Mouse (Mus musculus) thymus, postnatal 10 days (tissue): ENCODE measurements around the gene Abcd4.

ENCODE experiments used
- DNase-seq, 2 experiments: peaks; one replicate each; pipeline ENCODE4 v3.0.0; 2021; ENCODE audit warnings: low spot score in 2 of 2

Abcd4 gene

DNA sequence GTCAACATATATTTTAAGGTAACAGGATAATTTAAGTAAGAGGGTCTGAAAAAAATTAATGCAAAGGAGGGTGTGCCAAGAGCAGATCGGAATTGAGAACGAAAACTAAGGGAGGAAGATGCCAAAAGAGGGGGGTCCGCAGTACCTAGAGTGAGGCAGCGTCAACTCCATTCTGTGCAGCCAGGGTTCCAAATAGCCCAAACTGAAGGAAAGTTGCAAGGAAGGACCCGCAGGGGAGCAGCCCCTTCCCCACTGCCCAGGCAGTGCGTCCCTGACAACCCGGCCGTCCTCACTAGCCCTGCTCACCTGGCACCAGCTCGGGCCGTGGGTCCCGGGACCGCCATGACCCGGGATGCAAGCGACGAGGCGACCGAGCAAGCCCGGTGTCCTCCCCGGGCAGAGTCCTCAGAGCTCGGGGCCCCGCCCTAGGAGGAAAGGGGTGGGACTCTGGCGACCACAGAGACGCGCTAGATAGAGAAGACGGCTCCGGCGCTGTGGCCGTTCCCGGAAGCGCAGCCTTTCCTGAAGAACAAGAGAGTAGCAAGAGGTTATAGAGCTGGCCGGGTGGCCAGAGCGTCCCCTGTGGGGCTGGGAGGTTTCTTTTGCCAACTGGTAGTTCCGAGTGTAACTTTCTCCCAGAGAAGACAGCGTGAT, at the start of gene Abcd4:
Gene Abcd4 (minus strand): TSS at position 437 of the 654 bp plus-strand sequence.
- peak; percentile 90 to 92 for DNase-seq

- peak in 1 of 2 experiments; percentile 62 for DNase-seq
Measured at GRCm38 (mm10) chr12:84653912-84654311, 36.7 kb upstream of the Abcd4 start.

- DNase-seq, result no peak
Measured at GRCm38 (mm10) chr12:84650234-84650633, 33.0 kb upstream of the Abcd4 start.

- DNase-seq, result no peak
Measured at GRCm38 (mm10) chr12:84640654-84641053, 23.4 kb upstream of the Abcd4 start, which contains the start of gene Vrtn. Vrtn (plus strand) TSS chr12:84641019.

GRCm38 (mm10) chr12:84640253-84640652, 23.0 kb upstream of the Abcd4 start:
- no peak for DNase-seq

- DNase-seq, result no peak
Measured at GRCm38 (mm10) chr12:84631867-84632266, 14.7 kb upstream of the Abcd4 start.

- DNase-seq, result no peak
Measured at GRCm38 (mm10) chr12:84625116-84625515, 7.9 kb upstream of the Abcd4 start.

- no peak for DNase-seq
Measured at GRCm38 (mm10) chr12:84624601-84625000, 7.4 kb upstream of the Abcd4 start.

DNA sequence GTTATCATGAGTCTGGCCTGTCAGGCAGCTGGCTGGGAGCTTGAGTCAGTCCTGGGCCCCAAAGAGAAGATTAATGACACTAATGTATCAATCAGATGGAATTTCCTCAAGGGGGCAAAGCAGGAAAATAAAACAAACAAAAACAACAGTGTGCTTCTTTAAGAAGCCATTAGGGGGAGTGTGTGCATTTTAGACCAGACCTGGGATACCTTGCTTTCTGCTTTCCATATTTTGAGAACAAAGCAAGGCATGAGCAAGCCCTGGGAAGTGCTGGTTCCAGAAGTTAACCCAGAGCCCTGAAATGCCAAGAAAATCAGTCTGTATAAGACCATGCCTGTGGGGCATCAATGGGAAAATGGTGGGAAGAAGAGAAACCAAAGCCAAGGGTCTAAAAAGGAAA, 3.8 kb upstream of the Abcd4 start:
- DNase-seq, result no peak

DNA sequence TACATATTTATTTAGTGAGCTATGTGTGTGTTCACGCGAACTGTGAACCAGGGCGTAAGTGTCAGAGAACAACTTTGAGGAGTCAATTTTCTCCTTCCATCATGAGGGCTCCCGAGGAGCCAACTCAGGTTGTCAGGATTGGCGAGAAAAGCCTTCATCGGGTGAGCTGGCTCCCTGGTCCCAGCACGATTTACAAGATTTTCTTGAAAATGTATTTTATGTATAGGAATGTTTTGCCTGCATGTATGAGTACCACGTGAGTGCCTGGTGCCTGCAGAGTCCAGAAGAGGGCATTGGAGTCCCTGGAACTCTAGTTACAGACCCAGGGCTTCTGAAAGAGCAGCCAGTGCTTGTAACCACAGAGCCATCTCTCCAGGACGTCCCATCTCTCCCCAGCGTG, 450 bp upstream of the Abcd4 start:
- no peak for DNase-seq

GRCm38 (mm10) chr12:84614524-84614923, 2.7 kb downstream of the Abcd4 start:
- no peak for DNase-seq

DNA sequence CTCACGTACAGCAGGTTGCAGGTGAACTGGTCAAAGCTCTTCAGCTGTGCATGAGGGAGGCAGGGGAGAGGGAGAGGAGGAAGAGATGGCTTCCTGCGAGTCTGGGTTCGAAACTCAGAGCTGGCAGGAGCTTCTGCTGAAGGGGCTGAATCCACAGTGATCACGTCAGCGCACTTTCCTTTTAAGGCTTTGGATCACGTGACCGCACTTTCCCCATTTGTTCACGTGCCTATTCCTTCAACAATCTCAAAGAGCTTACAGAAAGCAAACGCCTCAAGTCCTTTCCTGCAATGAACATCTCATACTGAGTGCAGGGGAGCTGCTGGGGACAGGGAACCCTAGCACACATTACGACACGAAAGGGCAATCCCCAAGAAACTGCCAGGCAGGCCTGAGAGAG, 3.2 kb downstream of the Abcd4 start:
- no peak for DNase-seq

GRCm38 (mm10) chr12:84612518-84612917, 4.7 kb downstream of the Abcd4 start:
- no peak for DNase-seq

DNA sequence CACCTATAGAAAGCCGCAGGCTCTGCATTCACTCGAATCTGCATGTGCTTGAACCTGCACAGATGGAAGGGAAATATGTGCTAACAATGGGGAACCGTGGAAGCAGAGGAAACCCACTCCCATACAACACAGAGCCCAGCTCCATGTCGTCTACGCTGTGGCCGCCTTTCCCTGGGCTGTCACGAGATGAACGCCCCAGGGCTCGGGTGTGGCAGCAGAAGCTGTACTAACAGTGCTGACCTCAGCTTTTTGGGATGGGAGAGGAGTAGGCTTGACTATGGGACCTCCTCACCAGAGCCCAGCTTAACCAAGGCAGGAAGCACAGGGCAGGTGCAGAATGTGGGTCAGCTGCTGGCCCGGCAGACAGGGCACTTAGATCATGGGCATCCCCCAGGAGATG, 5.5 kb downstream of the Abcd4 start:
- DNase-seq, result no peak

DNA sequence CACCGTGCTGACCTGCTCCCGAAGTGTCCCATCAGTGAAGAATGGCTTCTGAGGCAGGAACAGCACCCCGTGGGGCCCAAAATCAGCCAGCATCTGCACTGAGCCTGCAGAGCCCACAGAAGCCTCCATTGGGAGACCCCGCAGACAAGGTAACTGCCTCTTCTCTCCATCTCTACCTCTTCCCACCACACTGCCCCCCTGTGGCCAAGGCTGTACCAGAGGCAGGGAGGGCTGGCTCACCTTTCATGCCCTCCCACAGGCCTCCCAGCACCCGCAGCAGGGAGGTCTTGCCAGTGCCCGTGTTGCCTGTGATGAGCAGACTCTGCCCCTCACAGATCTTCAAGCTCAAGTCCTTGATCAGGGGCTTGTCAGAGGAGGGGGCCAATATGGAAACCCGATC, 11.4 kb downstream of the Abcd4 start:
- peak in 1 of 2 experiments; percentile 53 for DNase-seq

DNA sequence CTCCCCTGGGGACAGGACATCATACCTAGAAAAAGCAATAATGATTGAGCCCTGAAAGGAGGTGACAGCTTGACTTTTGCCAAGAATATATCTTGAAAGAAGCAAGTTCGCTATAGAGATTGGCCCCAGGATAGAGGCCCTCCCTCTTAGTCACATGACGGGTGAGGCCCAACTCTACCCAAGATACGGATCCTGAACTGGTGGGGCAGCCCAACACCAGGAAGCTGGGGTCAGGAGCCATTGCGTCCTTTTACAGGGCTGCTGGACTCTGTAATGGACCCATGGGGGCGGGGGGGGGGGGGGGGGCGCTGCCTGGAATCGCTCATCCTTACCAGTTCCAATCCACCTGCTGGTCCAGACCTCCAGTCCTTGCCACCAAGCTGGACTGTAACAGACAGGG, 13.2 kb downstream of the Abcd4 start:
- DNase-seq, result no peak

- DNase-seq, result no peak
Measured at GRCm38 (mm10) chr12:84598324-84598723, 18.9 kb downstream of the Abcd4 start.

DNA sequence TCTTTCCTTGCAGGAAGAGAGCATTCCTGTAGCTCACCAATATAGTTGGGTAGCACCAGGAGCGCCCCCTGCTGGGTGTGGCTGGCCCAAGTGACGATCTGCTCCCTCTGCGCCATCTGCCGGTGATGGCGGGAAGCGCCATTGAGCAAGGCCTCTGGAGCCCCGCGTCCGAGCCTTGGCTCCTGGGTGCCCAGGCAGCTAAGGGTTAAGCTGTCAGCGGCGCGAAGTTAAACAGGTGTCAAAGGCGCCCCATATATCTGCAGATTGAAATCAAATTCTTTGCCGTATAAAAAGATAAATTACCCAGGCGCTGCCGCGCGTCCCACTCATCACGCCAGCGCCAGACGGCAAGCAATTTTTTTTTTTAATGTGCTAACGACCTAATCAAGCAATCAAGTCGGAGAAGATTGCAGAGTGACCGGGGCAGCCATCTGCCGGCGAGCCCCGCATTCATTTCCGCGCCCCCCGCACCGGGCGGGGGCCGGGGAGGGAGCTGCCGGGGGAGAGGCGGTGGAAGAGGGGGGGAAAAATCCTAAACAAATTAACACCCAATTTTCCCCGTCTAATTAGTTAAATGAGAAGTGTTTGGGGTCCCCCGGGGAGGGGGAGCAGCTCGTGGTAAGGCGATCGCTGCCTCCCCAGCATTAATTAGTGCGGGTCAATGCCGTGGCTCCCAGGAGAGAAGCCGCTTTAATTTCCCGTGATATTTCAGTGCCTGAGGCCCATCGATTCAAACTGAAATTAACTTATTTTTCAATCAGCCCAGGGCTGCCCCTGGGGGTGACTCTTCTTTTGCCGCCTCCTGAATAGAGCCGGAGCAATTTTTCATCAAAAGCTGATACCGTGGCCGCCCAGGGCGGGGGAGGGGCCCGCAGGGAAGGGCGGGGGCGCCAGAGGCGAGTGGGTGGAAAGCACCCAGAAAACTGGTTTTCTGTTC, 27.1 kb downstream of the Abcd4 start:
- DNase-seq, result peak; percentile 75 to 96

- no peak for DNase-seq
Measured at GRCm38 (mm10) chr12:84581285-84581684, 35.9 kb downstream of the Abcd4 start.

GRCm38 (mm10) chr12:84578440-84578770, 38.8 kb downstream of the Abcd4 start:
- no peak for DNase-seq

DNA sequence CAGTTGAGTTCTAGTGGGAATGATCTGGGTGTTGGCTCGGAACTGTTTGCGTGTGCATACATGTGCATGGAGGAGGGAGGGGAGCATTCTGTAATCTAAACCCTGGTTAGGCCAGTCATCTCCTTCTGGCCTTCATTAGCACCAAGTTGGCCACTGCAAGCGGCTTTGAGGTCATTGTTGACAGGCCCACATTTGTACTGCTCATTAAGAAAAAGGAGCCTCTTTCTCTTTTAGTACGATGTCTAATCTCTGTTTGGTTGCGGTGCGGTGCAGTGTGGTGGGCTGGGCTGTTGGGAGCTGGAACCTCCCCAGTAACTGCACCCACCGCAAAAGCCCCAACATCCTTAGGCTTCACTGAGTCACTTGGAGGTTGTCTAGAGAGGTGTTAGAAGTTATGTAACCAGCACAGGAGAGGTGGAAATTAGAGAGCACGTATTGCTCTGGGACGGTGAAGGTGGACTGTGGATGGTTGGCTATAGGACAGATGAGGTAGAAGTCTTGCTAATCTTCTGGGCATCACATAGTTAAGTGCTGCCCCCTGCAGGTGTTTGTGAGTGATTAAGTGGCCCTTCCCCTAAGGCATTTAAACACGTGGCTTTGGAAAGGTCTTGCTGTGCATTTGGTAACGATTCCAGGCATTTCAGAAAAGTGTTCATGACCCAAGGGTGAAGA, 39.3 kb downstream of the Abcd4 start:
- DNase-seq, result no peak

DNA sequence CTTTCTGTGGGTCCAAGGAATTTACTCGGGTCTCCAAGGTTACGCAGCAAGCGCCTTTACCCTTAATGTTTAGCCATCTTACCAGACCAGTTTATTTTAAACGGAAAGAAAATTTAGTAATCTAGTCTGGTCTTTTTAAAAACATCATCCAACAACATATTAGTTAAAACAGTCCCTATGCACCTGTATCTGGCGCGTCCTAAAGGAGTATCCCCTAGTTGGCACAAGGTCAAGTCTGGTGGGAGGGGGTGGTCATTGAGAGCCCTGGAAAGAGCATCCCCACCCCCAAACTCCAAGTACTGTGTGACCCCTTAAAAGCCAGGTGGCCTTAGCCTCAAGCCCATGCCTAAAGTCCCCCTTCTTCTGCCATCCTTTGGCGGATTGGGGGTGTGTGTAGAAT, 44.1 kb downstream of the Abcd4 start:
- no peak for DNase-seq

DNA sequence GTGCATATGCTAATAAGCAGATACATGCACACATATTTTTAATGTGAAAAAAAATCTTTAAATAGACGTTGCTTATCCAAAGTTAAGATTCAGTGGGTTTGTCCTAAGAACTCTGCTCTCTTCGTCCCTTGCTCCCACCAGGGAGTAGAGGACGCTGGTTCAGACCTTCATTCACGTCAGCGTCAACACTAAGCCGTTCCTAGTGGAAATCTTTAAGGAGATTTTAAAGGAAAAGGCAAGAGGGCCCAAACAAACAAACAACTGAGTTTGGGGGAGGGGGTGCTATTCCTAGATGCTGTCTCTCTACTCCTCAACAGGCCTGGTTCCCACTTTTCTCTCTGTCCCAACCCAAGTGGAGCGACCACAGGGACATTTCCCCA, 44.9 kb downstream of the Abcd4 start:
- DNase-seq, result no peak
